Mouse (Mus musculus): ENCODE measurements around the gene Ambp.

The Ambp gene

GRCm38 (mm10) chr4:63154699-63155098, at the start of gene Ambp:
Gene Ambp, minus strand, starts transcription at chr4:63154799.
- no peak for DNase-seq (ENCODE audit: low spot score)

DNA sequence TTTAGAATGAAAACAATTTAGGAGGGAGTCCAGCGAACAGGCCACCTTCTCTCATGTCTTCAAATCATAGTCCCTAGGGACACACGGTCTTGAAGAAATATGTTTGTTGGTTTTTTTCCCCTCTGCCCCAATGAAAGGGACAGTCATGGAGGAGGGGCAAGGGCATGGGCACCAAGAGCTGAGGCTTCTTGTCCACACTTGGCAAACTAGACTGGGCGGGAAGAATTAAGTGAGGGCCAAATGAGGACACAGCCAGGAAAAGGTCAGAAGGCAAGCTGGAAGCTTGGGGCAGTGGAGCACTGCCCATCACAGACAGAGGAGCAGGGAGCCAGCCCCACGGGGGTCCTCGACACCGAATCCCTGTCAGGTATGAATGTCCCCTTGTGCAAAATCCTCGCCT, 49.3 kb upstream of the Ambp start:
- DNase-seq (ENCODE audit: low spot score): no peak

GRCm38 (mm10) chr4:63199366-63199765, 44.8 kb upstream of the Ambp start:
- DNase-seq (ENCODE audit: low spot score): no peak

DNA sequence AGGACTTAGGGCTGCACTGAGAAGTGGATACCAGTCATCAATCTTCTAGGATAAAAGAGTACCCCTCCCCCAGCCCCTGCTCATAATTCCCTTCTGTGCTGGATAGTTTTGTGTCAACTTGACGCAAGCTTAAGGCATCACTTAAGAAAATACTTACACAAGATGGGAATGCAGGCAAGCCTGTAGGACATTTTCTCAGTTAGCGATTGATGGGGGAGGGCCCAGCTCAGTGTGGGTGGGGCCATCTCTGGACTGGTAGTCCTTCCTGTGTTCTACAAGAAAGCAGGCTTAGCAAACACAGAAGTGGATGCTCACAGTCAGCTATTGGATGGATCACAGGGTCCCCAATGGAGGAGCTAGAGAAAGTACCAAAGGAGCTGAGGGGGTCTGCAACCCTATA, 39.8 kb upstream of the Ambp start:
- DNase-seq (ENCODE audit: low spot score): no peak

DNA sequence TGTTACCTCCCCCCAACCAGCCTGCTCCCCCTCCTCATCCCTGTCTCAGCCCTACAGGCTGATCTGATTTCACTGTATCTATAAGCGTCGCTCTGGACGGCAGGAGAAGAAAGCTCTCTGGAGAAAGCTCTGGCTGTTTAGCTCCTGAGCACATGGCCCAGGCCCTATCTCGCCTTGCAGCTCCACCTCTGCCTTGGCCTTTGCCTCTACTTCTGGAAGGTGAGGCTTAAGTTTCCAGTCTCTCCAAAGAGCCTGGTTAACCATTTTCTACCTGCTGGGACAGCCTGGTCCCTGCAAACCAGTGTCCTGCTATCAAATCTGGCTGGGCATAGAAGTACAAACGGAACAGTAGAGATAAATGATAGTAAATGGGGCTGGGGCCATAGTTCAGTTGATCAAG, 37.0 kb upstream of the Ambp start:
- DNase-seq (ENCODE audit: low spot score): no peak

DNA sequence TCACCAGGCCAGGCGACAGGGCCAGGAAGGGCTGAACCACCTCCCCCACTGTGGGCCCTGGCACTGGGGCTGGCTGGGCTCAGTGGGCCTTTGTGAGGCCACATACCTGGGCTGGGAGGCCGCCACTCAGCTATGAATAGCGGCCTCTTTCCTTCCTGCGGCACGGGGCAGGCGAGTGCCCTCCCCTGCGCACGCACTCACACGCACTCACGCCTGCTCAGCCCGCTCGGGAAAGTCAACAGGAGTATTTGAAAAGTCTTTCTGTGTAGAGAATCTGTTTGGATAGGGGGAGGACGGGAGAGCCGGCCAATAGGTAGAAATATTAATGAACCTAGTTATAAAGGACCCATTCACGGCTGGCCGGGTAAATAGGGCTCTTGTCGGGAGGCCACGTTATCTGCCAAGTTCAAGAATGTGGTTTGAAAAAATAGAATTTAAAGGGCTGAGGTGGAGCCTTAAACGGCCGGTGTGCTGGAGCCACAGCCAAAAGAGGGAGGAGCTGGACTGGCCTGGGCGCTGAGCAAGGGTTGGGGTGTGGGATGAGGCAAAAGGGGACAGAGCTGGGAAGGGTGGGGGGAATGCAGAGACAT, 31.8 kb upstream of the Ambp start:
- no peak for DNase-seq (ENCODE audit: low spot score)

DNA sequence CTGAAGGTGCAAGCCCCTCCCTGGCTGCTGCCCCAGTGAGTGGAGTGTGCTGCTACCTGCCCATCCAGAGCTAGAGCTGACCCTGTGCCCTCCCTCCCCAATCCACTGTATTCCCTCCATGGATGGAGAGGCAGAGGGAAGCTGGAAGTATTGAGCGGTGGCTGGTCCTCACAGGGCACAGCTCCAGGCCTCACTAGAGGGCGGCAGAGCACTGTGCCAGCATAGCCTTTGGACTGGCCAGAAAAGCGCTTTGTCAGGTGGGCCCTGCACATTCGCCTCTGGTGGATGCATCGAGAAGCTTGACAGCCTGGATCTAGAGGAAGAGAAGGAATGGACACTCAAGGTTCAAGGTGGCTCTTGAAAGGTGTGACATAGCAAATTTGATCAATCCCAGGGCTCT, 27.0 kb upstream of the Ambp start:
- DNase-seq (ENCODE audit: low spot score): no peak

DNA sequence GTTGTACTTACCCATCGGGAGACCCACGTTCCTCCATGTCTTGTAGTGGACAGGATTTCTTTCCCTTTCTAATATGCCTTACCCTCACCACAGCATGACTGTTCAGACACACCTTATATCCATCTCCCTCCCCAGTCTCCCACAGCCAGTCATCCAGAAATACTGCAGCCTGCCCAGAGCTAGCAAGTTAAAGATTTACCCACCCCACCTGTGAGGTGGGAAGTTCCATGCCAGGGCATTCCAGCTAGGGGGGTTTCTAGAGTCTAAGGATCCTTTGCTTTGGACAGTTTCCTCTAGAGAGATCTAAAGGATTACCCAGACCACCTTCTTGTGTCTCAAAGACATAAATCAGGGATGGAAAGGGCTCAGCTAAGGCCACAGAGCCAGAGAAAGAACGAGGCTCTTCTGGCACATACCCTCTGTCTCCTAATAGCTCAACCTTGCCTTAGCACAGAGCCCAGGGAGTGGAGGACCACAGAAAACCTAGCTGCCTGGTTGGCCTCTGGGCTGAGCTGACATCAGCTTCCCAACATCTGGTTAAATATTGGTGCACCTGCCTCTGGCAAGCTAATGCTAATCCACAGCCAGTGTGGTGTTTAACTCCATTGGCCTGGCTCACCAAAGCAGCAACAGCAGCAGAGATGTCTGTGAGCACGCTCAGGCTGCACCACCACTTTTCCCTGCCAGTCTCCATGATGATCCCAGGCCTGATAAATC, 17.5 kb upstream of the Ambp start, which contains the start of gene Kif12:
Gene Kif12 (minus strand): TSS at position 163 of the 717 bp plus-strand sequence.
- no peak for DNase-seq (ENCODE audit: low spot score)

DNA sequence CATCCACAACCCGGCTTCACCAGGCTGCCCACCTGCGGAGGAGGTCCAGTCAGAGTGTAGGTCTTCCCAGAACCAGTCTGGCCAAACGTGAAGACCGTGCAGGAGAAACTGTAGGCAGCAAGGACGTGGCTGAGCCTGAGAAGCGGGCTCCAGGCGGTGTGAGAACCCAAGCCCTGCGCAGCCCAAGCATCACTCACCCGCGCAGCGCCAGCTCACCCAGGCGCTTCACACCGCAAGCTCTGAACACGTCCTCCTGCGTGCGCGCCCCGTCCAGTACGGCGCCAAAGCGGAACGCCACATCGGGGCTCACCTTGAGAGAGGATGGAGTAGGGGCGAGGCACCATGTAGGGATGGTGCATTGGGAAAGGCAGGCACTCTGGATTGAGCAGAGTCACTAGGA, 16.5 kb upstream of the Ambp start:
- no peak for DNase-seq (ENCODE audit: low spot score)

DNA sequence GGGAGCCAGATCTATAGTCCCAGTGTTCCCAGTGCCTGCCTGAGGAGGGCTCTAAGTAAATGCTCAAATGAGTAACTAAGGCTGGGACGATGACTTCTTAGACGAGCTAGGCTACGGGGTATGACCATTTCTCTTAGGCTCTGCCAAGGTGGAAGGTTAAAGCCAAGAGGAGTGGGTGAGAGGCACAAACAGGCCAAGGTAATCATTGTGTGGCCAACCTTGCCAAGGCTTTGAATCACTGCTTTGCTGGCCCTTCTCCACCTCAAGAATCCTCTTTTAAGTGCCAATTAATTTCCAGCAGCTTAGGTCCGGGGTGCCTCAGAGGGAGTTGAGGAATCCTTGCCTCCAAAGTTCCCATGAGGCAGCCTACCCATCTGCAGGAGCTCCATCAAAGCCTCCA, 15.5 kb upstream of the Ambp start:
- DNase-seq (ENCODE audit: low spot score): no peak

DNA sequence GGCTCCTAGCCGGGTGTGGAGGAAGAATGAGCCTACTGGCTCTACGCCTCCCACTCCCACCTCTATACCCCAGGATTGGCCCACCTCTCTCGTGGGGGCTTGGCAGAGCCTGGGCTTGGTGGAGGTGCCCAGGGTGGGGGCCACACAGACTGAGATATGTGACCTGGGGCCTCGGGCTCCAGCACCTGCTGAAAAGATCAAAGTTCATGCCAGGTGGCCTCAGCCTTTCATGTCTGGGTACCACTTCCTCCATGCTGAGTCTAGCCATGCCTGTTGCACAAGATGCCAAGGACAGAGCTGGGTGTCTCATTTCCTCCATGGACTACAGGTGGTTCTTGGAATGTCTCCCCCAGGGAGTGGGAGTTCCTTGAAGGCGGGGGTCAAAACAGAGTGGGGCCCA, 11.7 kb upstream of the Ambp start:
- DNase-seq (ENCODE audit: low spot score): no peak

- DNase-seq (ENCODE audit: low spot score): no peak
Measured at GRCm38 (mm10) chr4:63165636-63166035, 11.0 kb upstream of the Ambp start.

DNA sequence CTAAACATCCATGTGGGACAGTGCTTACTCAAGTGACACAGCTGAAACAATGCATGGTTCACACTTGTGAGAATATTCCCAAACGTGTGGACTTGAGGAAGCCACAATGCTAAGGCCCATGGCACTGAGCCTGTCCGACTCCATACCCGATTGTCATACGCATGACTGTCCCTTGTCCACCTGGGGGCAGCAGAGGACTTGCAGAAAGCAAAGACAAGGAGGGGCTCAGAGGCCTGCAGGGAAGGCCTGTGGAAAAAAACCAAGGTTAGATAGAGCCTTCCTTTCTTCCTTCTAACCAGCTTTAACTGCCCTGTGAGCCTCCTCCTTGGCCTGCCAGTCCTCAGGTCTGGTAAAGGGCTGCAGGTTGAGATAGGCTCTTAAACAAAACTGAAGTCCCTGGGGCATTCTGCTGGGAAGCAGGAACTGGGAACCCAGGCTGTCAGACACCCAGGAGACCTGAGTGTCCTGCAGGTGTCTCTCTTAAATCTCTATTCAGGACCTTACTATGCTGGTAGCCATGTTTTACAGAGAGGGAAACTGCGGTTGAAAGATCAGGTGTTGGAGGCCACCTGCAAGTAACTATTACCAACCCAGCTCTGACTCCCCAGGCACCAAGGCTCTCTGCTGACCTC, 4.5 kb upstream of the Ambp start:
- DNase-seq (ENCODE audit: low spot score): peak; percentile 49

GRCm38 (mm10) chr4:63158192-63158591, 3.6 kb upstream of the Ambp start:
- no peak for DNase-seq (ENCODE audit: low spot score)

DNA sequence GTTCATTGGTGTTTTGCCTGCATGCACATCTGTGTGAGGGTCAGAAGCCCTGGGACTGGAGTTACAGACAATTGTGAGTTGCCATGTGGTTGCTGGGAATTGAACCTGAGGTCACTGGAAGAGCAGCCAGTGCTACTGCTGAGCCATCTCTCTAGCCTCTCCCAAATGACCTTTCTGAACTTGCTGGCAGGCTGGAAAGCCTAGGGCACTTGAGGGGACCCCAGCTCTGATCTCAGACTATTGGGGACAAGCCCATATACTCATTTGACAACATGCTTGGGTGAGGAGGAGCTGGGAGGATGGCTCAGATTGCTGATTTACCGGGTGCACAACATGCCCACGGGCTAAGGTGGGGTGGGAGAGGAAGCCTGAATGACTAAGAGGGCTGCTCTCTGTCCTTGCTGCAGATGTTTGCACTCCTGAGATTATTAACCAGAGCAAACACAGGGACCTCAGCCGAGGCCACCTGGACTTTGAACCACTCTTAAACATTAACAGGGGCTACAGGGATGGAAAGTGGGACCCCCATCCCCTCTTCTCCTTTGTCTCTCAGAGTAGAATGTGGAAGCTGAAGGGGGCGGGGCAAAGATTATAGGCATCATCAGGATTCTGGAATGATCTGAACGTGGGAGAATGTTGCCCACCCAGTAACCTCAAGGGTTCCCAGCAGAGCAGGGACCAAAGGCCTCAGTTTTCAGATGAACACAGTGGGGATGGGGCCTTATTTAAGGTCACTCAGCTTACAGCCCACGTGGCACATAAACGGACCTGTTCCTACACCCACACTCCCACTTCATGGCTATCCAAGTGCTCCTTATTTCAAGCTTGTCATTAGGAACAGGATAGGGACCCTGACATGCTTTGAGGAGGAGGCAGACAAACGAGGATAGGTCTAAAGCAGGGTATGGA, 2.4 kb upstream of the Ambp start:
- no peak for DNase-seq (ENCODE audit: low spot score)

- no peak for DNase-seq (ENCODE audit: low spot score)
Measured at GRCm38 (mm10) chr4:63155596-63155995, 997 bp upstream of the Ambp start.

GRCm38 (mm10) chr4:63154028-63154427, 571 bp downstream of the Ambp start:
- DNase-seq (ENCODE audit: low spot score): no peak

DNA sequence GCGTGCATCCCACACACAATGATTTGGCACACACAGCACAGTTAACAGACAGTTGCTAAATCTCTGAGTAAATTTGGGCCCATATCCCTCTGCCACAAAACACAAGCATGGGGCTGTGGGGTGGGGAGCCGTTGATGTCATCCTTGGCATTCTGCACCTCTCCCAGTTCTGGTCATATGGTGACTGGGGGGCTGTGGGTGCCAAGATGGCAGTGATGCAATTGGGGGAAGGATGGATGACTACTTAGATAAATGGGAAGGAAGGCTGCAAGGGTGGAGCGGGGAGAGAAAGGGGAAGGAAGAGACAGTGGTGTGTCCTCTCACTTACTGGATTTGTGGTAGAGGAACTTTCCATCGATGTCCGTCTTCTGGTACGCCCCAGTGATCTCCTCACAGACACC, 3.5 kb downstream of the Ambp start:
- DNase-seq (ENCODE audit: low spot score): no peak

GRCm38 (mm10) chr4:63147268-63147667, 7.3 kb downstream of the Ambp start:
- no peak for DNase-seq (ENCODE audit: low spot score)

DNA sequence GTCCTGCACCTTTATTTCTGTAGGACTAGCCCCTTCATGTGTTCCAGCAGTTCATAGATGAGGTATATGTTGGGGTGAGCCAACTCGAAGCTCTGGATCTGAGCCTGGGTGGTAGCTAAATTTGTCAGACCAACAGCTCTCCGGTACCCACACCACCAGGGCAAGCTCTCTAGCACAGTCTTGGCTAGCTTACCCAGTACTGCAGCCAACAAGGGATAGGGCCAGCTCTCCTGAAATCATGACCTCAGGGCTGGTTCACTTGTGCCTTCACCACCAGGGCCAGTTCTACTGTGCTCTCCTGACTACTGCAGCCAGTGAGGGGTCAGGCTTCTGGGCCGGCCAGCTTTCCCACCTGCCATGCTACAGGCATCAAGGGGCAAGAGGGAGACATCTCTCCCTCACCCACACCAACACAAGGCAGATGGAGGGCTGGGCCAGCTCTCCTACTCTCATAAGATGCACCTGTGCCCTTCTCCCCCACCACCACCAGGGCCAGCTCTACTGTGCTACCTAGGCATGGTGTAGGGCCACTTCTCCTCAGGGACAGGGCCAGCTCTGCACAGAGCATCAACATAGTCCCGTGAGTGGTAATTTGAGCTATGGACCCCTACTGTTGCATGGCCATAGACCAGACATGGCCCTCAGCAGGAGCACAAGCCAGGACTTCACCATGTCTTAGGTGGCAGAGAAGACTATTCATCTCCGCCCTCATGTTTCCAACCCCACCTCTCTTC, 24.5 kb downstream of the Ambp start:
- no peak for DNase-seq (ENCODE audit: low spot score)

DNA sequence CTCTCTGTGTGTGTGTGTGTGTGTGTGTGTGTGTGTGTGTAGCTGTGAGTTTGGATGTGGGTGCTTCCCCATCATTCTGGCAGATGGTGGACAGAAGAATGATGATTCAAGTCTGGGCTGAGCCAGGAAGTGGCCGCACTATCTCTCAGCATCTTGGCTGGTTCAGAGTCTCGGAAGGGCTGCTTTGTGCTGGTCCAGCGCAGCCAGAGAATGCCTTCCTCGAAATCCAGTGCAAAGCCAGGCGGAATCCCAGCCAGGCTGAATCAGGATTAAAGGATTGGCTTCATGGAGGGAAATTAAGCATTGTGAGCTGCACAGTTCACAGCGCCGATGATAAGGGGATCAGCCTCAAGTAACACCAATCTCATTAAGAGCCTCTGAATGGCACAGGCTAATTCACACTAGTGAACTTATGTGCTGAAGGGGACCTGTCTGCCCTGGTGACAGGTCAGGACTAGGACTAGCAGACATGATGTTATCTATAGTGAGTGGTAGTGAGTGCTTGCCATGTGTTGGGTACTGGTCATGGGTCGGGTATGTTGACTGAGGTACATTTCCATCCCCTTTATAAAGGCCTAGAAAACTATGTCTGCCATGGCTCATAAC, 29.6 kb downstream of the Ambp start:
- no peak for DNase-seq (ENCODE audit: low spot score)

Measured in urinary bladder, postnatal 10 days (tissue).